8 mouse cellular contexts compared by ENCODE assay signal in genomic region chr19:8898576-8898975, GRCm38 (mm10). TPM values are rescaled to one million over a fixed set of nuclear protein-coding genes. Genes with fewer than 3 reads are reported as not detected.
DNase-seq lines count a peak whose midpoint lies in the region; ATAC-seq and TF ChIP-seq lines count a peak whose summit lies in the region.

No protein-coding gene starts in this region.

- no peak for DNase-seq in cerebellum, adult 2 months
- no peak for DNase-seq in thymus, adult 2 months
- no peak for DNase-seq in thymus, postnatal 36 days
- no peak for DNase-seq in yolk sac, embryonic 10.5 days (ENCODE audit: low spot score)
- DNase-seq in frontal cortex, postnatal 25 days (ENCODE audit: low spot score in 2 of 2), result no peak

- no peak for ATAC-seq in cerebellum, adult (ENCODE audit: insufficient number of reproducible peaks, low FRiP score, low TSS enrichment)
- ATAC-seq in limb, embryonic 12.5 days (ENCODE audit: insufficient number of reproducible peaks, insufficient read depth, low FRiP score, low TSS enrichment, low read depth), result no peak
- ATAC-seq in stomach, embryonic 16.5 days (ENCODE audit: insufficient read depth, low FRiP score), result no peak

- WGBS in cerebellum, adult 2 months, result 7% methylated on average over 13 of the region's 13 CpGs
- 2% methylated on average over 13 of the region's 13 CpGs for WGBS in thymus, adult 2 months
- WGBS in limb, embryonic 12.5 days, result 11% methylated on average over 13 of the region's 13 CpGs
- WGBS in stomach, embryonic 16.5 days, result 5% methylated on average over 13 of the region's 13 CpGs

- no peaks in the 10 kb centered on the region for H3K27me3 ChIP-seq in cerebellum, adult 2 months (ENCODE audit: control insufficient read depth, insufficient read depth, low read length)
- H3K27me3 ChIP-seq in thymus, adult 2 months (ENCODE audit: control insufficient read depth, insufficient read depth, low read length), result no peaks in the 10 kb centered on the region
- H3K27me3 ChIP-seq in limb, embryonic 12.5 days, result no peaks in the 10 kb centered on the region
- H3K27me3 ChIP-seq in stomach, embryonic 16.5 days (ENCODE audit: control insufficient read depth, insufficient read depth, low read length), result no peaks in the 10 kb centered on the region

- no peaks in the 10 kb centered on the region for H3K9me3 ChIP-seq in limb, embryonic 12.5 days
- H3K9me3 ChIP-seq in stomach, embryonic 16.5 days (replicated peaks; ENCODE audit: control insufficient read depth, low read length), result no peaks in the 10 kb centered on the region

- peaks cover 4% of the 10 kb centered on the region; the same call in 1 of the 2 replicates for H3K4me1 ChIP-seq in cerebellum, adult 2 months (ENCODE audit: control insufficient read depth, insufficient read depth, low read length)
- H3K4me1 ChIP-seq in thymus, adult 2 months (replicated peaks; ENCODE audit: control insufficient read depth, insufficient read depth, low read length), result peaks cover 12% of the 10 kb centered on the region
- peaks cover 31% of the 10 kb centered on the region for H3K4me1 ChIP-seq in limb, embryonic 12.5 days (replicated peaks)
- H3K4me1 ChIP-seq in stomach, embryonic 16.5 days (ENCODE audit: control insufficient read depth, insufficient read depth, low read length), result peaks cover 19% of the 10 kb centered on the region

- H3K36me3 ChIP-seq in thymus, adult 2 months (ENCODE audit: control insufficient read depth, insufficient read depth, low read length), result peaks cover 14% of the 10 kb centered on the region
- peaks cover 55% of the 10 kb centered on the region for H3K36me3 ChIP-seq in limb, embryonic 12.5 days
- peaks cover 9% of the 10 kb centered on the region for H3K36me3 ChIP-seq in stomach, embryonic 16.5 days (ENCODE audit: control insufficient read depth, insufficient read depth, low read length)

- peak overlapping the region; percentile 80 for H3K4me2 ChIP-seq in limb, embryonic 12.5 days
- H3K4me2 ChIP-seq in stomach, embryonic 16.5 days (ENCODE audit: low read depth, low read length), result peak overlapping the region; percentile 69

- peak overlapping the region; percentile 86 for H3K9ac ChIP-seq in limb, embryonic 12.5 days (replicated peaks)
- H3K9ac ChIP-seq in stomach, embryonic 16.5 days (ENCODE audit: low read length), result peak overlapping the region; percentile 96

- H3K27ac ChIP-seq in cerebellum, adult 2 months (ENCODE audit: insufficient read depth, low read length), result peak overlapping the region; percentile 93
- H3K27ac ChIP-seq in thymus, adult 2 months (ENCODE audit: control insufficient read depth, insufficient read depth, low read length), result peak overlapping the region; percentile 75
- H3K27ac ChIP-seq in limb, embryonic 12.5 days, result peak overlapping the region; percentile 87
- peak overlapping the region; percentile 88 for H3K27ac ChIP-seq in stomach, embryonic 16.5 days (ENCODE audit: low read length)

- no peak for TF ChIP-seq POLR2A in cerebellum, adult 2 months (IDR thresholded peaks at IDR 0.05; ENCODE audit: borderline replicate concordance, insufficient read depth, low read length)
- no peak for TF ChIP-seq POLR2A in thymus, adult 2 months (IDR thresholded peaks at IDR 0.05; ENCODE audit: control insufficient read depth, extremely low read depth, insufficient read depth, low read length, poor library complexity)

- no peak for TF ChIP-seq CTCF in cerebellum, adult 2 months (IDR thresholded peaks at IDR 0.05; ENCODE audit: borderline replicate concordance, insufficient read depth, low read depth, low read length)
- no peak for TF ChIP-seq CTCF in thymus, adult 2 months (IDR thresholded peaks at IDR 0.05; ENCODE audit: borderline replicate concordance, control insufficient read depth, extremely low read depth, insufficient read depth, low read length, poor library complexity)

- H3K4me3 ChIP-seq in cerebellum, adult 2 months (replicated peaks; ENCODE audit: insufficient read depth, low read depth, low read length), result peak overlapping the region; percentile 97
- H3K4me3 ChIP-seq in thymus, adult 2 months (ENCODE audit: control insufficient read depth, insufficient read depth, low read length), result peak overlapping the region; percentile 81
- H3K4me3 ChIP-seq in limb, embryonic 12.5 days (replicated peaks), result peak overlapping the region; percentile 65
- peak overlapping the region; percentile 77 for H3K4me3 ChIP-seq in stomach, embryonic 16.5 days (replicated peaks; ENCODE audit: low read length)

RNA-seq across cellular contexts. Expression of gene Ganab, which starts 0.7 kb away (rescaled TPM):
- 105 and 116 TPM in 2 replicates for polyA plus RNA-seq in cerebellum, adult 2 months (2012; rRNA removed)
- polyA plus RNA-seq in thymus, adult 2 months (2012; rRNA removed), result 203 and 219 TPM in 2 replicates
- polyA plus RNA-seq in limb, embryonic 12.5 days (2016; fragmentation: Nextera tagmentation; extraction: Ambion mirVana), result 116 and 117 TPM in 2 replicates
- 105 and 108 TPM in 2 replicates for polyA plus RNA-seq in stomach, embryonic 16.5 days (2015; fragmentation: Nextera tagmentation; extraction: Ambion mirVana)

RNA-seq across cellular contexts. Expression of gene Ints5, which starts 5.8 kb away (rescaled TPM):
- 17.7 and 18.0 TPM in 2 replicates for polyA plus RNA-seq in cerebellum, adult 2 months (2012; rRNA removed)
- polyA plus RNA-seq in thymus, adult 2 months (2012; rRNA removed), result 51.9 and 56.0 TPM in 2 replicates
- 48.9 and 51.3 TPM in 2 replicates for polyA plus RNA-seq in limb, embryonic 12.5 days (2016; fragmentation: Nextera tagmentation; extraction: Ambion mirVana)
- polyA plus RNA-seq in stomach, embryonic 16.5 days (2015; fragmentation: Nextera tagmentation; extraction: Ambion mirVana), result 35.4 and 39.7 TPM in 2 replicates

RNA-seq across cellular contexts. Expression of gene Gm49416, which starts 9.8 kb away (rescaled TPM):
- polyA plus RNA-seq in cerebellum, adult 2 months (2012; rRNA removed), result not detected in 2 replicates
- polyA plus RNA-seq in thymus, adult 2 months (2012; rRNA removed), result not detected in 2 replicates
- polyA plus RNA-seq in limb, embryonic 12.5 days (2016; fragmentation: Nextera tagmentation; extraction: Ambion mirVana), result not detected in 2 replicates
- polyA plus RNA-seq in stomach, embryonic 16.5 days (2015; fragmentation: Nextera tagmentation; extraction: Ambion mirVana), result 0.18 TPM in 1 of 2 replicates, not detected in the other

RNA-seq across cellular contexts. Expression of gene 1810009A15Rik, which starts 9.9 kb away (rescaled TPM):
- 43.7 and 45.9 TPM in 2 replicates for polyA plus RNA-seq in cerebellum, adult 2 months (2012; rRNA removed)
- 15.3 and 19.1 TPM in 2 replicates for polyA plus RNA-seq in thymus, adult 2 months (2012; rRNA removed)
- 112 and 114 TPM in 2 replicates for polyA plus RNA-seq in limb, embryonic 12.5 days (2016; fragmentation: Nextera tagmentation; extraction: Ambion mirVana)
- polyA plus RNA-seq in stomach, embryonic 16.5 days (2015; fragmentation: Nextera tagmentation; extraction: Ambion mirVana), result 74.3 and 75.6 TPM in 2 replicates

RNA-seq across cellular contexts. Expression of gene Gm49403, which starts 14.8 kb away (rescaled TPM):
- polyA plus RNA-seq in cerebellum, adult 2 months (2012; rRNA removed), result not detected in 2 replicates
- not detected in 2 replicates for polyA plus RNA-seq in thymus, adult 2 months (2012; rRNA removed)
- polyA plus RNA-seq in limb, embryonic 12.5 days (2016; fragmentation: Nextera tagmentation; extraction: Ambion mirVana), result not detected in 2 replicates
- polyA plus RNA-seq in stomach, embryonic 16.5 days (2015; fragmentation: Nextera tagmentation; extraction: Ambion mirVana), result not detected in 2 replicates
